Mouse (Mus musculus) liver, embryonic 14.5 days (tissue): ENCODE data around the gene Cd44.

ENCODE experiments used
- CTCF ChIP-seq: IDR thresholded peaks from 2 replicates; pipeline ENCODE4 v1.5.1; 2016; ENCODE audit warnings: antibody characterized with exemption, low read depth, control low read depth
- EP300 ChIP-seq: IDR thresholded peaks from 2 replicates; pipeline ENCODE4 v1.6.1; 2016; ENCODE audit warnings: antibody characterized with exemption, low read depth

GRCm38 (mm10) chr2:102822036-102822435 is 79.4 kb downstream of the Cd44 start:
- TF ChIP-seq CTCF (no peak), EP300 (no peak)
